Mouse (Mus musculus): ENCODE data around the gene Atf6.

Gene Atf6

DNA sequence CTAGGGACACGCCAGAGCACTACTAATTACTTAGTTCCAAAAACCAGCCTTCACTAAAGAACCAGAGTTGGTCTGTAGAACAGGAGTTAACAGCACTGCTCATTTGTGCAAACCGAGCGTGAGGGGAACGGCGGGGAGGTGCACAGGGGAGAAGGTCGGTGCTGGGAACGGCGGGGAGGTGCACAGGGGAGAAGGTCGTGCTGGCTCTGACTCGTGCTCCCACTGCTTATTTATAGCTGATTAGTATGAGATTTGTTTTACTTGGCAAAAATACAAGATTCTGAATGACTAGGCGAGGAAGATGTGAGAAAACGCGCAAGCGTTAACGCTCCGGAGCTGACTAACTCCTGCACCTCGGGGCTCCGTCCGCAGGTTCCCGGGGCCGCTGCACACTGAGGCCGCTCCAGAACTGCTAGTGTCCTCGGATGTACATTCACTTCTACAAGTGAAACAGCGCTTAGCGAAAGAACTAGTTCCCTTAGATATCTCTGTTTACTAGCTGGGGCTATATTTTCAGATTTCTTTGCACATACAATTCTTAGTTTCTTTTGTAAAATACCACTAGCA, 96.1 kb downstream of the Atf6 start:
- DNase-seq (ENCODE audit: low spot score): peak; percentile 36

GRCm38 (mm10) chr1:170770691-170771090, 96.9 kb downstream of the Atf6 start:
- no peak for DNase-seq (ENCODE audit: low spot score)

DNA sequence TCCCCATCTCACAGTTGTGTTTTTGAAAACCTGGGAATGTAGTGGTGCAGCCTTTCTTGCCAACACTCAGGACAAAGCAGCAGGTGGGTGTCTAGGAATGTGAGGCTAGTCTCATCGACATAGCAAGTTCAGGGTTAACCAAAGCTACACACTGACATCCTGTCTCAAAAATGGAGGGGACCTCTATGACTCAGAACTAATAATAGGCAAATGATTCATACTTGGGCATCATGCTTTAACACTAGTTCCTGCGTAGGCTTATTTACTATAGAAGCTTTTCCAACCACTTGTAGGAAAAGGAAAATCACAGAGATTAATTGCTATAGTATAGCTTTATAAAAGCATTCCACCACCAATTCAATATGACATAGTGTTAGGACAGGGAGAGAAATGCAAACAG, 100.6 kb downstream of the Atf6 start:
- no peak for DNase-seq (ENCODE audit: low spot score)

DNA sequence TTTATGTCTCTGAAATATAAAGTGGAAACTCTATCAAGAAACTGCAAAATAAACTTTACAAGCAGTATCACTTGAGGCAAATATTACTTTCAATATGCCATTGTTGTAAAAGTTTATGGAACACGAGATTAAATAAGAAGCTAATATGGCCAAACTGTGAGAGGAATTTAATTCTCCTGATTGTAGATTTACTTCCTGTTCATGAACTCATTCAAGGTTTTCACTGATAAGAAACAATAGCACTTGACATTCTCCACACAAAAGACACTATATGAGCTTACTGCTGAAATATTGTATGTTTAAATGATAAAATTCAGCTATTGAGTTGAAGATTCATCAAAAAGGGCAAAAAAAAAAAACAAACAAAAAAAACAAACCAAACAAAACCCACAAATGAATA, 102.8 kb downstream of the Atf6 start:
- DNase-seq (ENCODE audit: low spot score): no peak

GRCm38 (mm10) chr1:170761634-170762033, 105.9 kb downstream of the Atf6 start:
- DNase-seq (ENCODE audit: low spot score): no peak

DNA sequence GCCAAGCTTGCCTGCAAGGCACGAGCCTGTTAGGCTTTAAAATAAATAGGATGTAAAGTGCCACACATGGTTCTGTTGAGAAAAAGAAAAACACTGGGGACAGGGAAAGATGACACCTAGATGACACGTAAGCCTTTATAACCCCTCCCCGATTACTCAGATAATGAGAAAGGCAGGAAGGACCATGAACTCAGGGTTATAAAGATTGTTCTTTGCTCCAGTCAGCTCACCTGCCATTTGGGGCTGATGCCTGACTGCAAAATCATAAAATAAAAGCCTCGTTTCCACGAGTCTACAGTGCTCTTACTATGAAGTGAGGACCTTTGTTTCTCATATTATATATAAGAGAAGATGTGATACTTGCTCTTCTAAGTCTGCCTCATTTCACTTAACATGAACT, 114.0 kb downstream of the Atf6 start:
- DNase-seq (ENCODE audit: low spot score): no peak

GRCm38 (mm10) chr1:170751797-170752196, 115.8 kb downstream of the Atf6 start:
- DNase-seq (ENCODE audit: low spot score): no peak

DNA sequence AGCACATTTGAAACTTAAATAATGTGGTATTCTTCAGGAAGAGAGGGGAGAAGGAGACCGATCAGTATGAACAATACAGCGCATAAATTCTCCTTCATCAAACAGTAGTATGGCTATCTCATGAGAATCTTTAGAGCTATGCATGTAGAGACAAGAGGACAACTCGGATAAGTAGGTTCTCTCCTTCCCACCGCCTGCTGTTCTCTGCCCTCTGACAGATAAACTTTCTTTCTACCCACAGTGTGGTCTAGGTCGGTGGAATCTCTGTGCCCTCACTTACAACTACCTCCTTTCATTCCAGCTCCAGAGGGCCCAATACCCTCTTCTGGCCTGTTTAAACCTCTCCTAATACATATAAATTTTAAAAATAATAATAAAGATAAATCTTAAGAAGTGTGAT, 121.0 kb downstream of the Atf6 start:
- no peak for DNase-seq (ENCODE audit: low spot score)

GRCm38 (mm10) chr1:170741497-170742246, 125.9 kb downstream of the Atf6 start:
- DNase-seq (ENCODE audit: low spot score): no peak

DNA sequence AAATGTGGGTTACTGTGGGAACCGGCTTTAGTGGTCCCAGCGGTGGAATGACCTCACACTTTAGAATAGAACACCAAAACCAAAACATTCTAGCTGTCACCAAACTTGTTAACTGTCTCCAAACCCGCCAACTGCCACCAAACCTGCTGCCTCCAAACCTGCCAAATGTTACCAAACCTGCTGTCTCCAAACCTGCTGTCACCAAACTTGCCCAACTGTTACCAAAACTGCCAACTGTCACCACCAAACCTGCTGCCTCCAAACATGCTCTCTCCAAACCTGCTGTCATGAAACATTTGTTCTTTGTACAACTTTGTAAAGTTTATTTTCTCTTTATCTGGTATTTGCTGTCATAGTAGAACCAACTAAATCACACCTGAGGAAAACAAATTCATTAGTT, 132.7 kb downstream of the Atf6 start:
- DNase-seq (ENCODE audit: low spot score): no peak

DNA sequence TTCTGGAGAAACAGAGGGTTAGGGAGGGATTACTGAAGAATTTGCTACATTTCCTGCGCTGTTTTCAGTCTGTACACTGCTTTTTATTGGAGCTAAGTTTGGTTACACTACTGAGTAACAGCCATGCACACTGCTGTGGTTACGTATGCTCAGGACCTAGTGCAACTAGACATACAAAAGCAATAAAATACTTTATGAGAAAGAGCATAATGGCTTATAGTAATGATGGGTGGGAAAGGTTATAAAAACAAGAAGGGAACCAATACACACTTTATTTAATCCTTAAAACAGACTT, 135.0 kb downstream of the Atf6 start:
- no peak for DNase-seq (ENCODE audit: low spot score)

DNA sequence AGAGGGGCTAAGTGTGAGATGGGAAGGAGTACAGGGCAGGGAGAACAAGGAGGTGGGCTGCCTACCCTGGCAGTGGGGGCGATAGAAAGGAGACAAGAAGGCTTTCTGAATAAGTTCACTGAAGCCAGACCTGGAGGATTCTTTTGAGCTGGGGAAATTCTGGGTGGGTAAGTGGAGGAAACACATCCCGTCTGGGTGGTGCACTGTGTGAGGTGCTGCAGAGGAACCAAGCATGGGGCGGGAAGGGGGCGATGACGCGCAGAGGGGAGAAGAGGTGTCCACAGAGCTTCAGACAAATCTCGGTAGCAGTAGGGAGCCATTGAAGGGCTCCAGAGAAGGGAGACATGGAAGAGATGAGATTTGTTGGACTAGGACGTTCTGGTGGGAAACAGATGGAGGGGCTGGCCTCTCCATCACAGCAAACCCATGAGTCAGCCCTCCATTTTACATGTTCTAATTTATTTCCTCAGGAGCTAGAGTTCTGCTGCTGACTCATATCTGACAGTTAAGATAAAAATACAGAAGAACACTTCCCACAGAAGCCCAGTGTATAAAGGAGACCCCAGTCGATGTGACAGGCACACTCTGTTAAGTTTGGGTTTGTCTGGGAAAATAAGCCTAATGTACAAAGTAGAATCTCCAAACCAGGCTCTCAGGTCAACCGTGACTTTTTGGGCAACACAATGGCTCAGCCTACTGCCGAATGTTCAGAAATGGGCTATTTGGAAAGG, 135.5 kb downstream of the Atf6 start:
- no peak for DNase-seq (ENCODE audit: low spot score)

- no peak for DNase-seq (ENCODE audit: low spot score)
Measured at GRCm38 (mm10) chr1:170729267-170729962, 138.2 kb downstream of the Atf6 start.

- no peak for DNase-seq (ENCODE audit: low spot score)
Measured at GRCm38 (mm10) chr1:170728524-170728923, 139.0 kb downstream of the Atf6 start.

DNA sequence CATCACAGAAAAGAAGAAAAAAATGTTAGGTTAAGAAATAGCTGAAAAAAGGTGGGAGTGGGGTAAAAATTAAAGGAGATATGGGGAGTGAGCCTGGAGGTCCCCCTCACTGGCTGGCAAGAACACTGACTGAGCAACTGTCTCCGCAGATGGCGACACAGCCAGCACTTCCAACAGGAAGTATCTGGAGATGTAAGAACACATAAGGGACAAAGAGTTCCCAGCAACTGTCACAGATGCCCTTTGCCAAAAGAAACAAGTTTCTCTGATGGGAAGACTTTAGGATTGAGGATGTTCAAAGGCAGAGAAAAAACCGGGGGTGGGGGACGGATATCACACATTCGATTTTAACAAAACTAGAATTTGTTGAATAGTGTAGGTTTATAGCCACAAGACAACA, 146.0 kb downstream of the Atf6 start:
- DNase-seq (ENCODE audit: low spot score): no peak

DNA sequence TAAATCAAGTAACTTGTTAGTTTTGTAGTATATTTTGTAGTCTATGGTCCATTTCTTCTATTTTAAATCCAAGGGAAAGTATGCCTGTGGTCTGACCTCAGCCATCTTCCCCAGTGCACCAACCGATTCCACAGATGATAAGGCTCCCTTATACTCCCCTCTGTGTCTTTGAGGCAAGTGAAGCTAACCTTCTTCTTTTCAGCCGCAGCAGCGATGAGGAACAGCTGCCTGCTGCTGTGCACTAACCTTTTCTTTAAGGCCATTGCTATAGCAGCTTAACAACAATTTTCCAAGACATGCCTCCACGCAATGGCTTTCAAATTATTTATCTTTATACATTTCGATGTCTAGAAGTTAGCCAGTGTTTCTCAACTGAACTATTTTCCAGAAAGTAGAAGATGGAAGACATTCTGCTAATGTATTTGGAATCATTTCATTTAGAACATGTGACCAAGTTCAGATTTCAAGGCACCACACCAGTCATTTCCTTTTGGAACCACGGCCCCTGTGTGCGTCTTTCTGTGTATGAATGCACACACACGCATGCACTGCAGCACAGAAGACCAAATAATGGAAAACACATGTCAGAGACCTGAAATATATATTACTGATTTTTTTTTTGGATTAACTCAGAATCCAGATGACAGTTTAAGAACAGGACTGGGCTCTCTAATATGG, 149.3 kb downstream of the Atf6 start:
- no peak for DNase-seq (ENCODE audit: low spot score)

DNA sequence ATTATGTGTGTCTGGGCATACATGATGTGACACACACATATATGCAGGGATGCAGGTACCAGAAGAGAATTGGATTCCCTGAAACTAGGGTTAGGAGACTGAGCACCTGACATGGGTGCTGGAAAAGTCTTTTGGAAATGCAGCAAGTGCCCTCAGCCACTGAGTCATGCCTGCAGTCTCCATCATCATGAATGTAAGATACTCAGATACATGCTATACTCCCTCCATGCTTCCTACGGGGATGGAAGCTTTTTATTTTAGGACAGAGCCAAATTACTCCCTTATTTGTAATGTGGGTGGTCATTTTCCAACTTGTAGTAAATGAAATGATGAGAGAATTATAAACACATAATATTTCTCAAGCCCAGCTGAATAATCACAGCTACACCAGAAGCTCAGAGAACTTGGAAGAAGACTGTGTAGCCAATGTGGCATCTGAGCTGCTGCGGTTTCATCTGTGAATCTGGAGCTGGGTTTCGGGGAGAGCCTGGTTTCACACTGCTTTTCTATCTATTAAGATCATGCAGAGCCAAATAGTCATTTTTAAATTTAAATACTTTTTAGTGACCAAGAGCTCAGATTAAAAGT, 150.2 kb downstream of the Atf6 start:
- no peak for DNase-seq (ENCODE audit: low spot score)

GRCm38 (mm10) chr1:170711731-170712130, 155.8 kb downstream of the Atf6 start:
- DNase-seq (ENCODE audit: low spot score): no peak

DNA sequence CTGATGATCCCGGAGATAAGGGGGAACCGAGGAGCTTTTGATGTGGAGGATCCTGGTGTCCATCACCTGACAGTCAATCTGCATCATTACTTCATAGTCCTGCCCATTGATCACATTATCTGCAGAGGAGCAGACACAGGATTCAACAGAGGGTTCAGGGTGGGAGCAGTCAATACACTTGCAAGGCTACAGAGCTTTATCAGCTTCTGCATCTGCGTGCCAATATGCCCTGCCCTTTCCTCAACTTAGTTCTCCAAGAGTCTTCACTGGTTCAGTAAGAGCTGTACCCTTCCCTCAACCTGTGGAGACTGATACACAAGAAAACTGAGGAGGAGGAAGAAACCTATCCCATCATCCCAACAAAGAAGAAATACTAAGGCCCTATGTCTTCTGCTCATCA, 157.6 kb downstream of the Atf6 start:
- DNase-seq (ENCODE audit: low spot score): no peak

- DNase-seq (ENCODE audit: low spot score): no peak
Measured at GRCm38 (mm10) chr1:170709481-170709880, 158.1 kb downstream of the Atf6 start.

DNA sequence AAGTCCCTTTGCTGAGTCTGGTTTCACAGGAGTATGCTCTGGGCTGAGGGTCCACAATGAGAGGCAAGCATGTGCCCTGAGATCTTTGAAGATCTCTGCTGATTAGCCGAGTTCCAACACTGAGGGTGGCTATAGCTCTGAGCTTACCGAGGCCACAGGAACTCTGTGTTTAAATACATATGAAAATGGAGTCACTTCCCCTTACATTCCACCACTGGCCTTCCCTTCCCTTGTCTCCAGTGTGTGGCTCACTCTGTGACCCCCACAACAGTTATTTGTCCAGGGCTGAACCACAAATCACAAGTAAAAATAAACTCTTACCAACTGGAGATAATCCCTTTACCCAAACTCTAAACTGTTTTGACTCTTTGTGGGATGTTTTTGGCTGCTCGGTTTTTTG, 158.5 kb downstream of the Atf6 start:
- DNase-seq (ENCODE audit: low spot score): no peak

DNA sequence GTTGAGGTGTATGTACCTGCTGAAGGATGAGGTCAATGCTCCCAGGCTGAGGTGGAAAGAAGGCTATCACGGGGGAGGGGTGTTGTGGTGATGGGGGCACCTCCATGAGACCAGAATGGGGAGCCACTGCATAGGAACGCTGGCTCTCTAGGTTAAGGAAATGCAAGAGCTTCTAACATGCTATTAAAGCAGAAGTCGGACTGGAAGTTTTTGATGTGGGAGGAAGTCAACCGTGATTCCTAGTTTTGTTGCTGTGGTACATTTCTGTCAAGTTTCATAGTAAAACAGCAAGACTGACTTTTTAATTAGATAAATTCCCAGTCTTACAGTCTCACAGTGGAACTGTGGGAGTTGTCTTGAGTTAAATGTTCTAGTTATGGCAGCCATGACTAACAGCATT, 161.5 kb downstream of the Atf6 start:
- DNase-seq (ENCODE audit: low spot score): no peak

Data from ovary, adult 18-20 months (tissue).